Mouse (Mus musculus) neutrophil, adult 5-6 weeks (primary cell): ENCODE measurements at regions not wholly inside any gene's neighbourhood (a gene's known extent, or its start where the extent isn't known, plus 50 kb on each side); places are given as distances from the start of the nearest gene placed in this dataset.
A peak's percentile ranks its signal among the peaks of the same experiment; 100 is the strongest.
"Not testable (repeated sequence)": the region's sequence is repeated elsewhere in the genome, so short reads cannot be mapped to it uniquely, and the experiment has no call there.

Experiments
- ATAC-seq: fragments of 151-379, 151-347 bp; 2 replicates; pipeline ENCODE4 v1.8.0; 2017; ENCODE audit warnings: mild to moderate bottlenecking, moderate TSS enrichment; ENCODE audit not compliant: insufficient number of reproducible peaks, poor library complexity, low FRiP score, severe bottlenecking; ENCODE audit errors: extremely low read depth

- no peak for ATAC-seq
These were observed 183.8 kb upstream of the Gria3 start for GRCm38 (mm10) chrX:41216827-41217226.

- not testable (repeated sequence) for ATAC-seq
These were observed 150.9 kb upstream of the Gria3 start for GRCm38 (mm10) chrX:41249739-41250138.

- no peak for ATAC-seq
These were observed 147.7 kb upstream of the Gria3 start for GRCm38 (mm10) chrX:41252923-41253322.

GRCm38 (mm10) chrX:41254695-41255094 is 146.0 kb upstream of the Gria3 start:
- ATAC-seq: no peak

- 0 out of 2 replicates have a peak, but pooled peaks have one; percentile 6 for ATAC-seq
These were observed 109.6 kb upstream of the Gria3 start for GRCm38 (mm10) chrX:41291098-41291497.

- ATAC-seq: no peak
These were observed 84.2 kb upstream of the Gria3 start for GRCm38 (mm10) chrX:41316493-41316892.

GRCm38 (mm10) chrX:41317740-41318139 is 82.9 kb upstream of the Gria3 start:
- ATAC-seq: no peak

- no peak for ATAC-seq
These were observed 80.8 kb upstream of the Gria3 start for GRCm38 (mm10) chrX:41319896-41320295.
